Mouse (Mus musculus): Measurements from ENCODE around the gene Nell1. TPM values are rescaled to one million over a fixed set of nuclear protein-coding genes. Genes with fewer than 3 reads are reported as not detected.

Nell1 gene
- total RNA-seq, 2 experiments from 2014 or later, result not detected

DNA sequence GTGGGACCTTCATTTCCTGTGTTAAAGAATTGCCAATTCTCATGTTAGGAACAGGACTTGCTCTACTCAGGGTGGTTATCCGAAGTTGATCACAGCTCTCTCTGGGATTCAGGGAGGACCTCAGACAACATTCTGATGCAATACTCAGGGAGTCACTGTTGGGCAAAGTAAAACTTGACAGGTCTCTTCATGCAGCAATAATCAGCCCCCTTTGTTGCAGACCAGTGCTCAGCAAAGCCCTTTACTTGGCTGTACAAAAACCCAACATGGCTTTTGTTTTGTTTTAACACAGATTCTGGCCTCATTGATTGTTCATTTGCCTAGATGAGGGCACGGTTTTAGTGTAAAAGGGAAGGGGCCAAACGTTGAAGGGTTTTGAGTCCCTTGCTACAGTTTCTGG, 750.5 kb downstream of the Nell1 start:
- no peak for ATAC-seq (replicated peaks; ENCODE audit: low FRiP score, low TSS enrichment, poor library complexity, severe bottlenecking)

GRCm38 (mm10) chr7:50730951-50731350, 756.3 kb downstream of the Nell1 start:
- ATAC-seq (replicated peaks; ENCODE audit: low FRiP score, low TSS enrichment, poor library complexity, severe bottlenecking), result no peak

DNA sequence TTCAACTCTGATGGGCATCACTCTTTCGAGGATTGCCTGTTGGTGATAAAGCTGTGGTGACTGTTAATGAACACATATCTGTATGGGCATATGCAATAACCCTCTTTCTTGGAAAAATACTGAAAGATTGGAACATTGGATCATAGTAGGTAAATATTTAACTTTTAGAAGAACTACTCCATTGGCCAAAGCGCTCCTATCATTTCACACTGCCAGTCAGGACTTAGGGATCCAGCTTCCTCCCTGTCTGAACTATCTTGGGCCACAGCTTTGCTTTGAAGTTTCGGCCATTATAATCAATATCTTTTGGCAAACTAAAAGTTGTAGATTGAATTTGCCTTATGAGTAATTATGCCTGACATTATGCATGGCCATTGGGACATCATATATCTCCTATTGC, 780.9 kb downstream of the Nell1 start:
- no peak for ATAC-seq (replicated peaks; ENCODE audit: low FRiP score, low TSS enrichment, poor library complexity, severe bottlenecking)

DNA sequence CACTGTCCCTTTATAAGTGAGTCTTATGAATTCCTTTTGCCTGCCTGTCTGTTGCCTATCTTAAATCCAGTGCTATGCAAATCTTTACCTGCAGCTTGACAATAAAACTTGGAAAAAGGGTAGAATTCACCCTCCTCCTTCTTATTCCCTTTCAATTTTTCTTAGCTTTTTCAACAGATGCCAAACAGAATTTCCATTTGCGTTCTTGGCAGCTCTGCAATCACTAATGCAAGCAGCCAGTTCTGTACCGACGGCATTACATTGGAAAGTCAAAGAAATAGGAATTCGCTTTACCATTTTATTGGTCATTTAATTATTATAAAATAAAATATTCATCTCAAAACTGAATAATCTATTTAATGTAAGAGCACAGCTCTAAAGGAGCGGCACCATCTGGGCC, 781.7 kb downstream of the Nell1 start:
- ATAC-seq (replicated peaks; ENCODE audit: low FRiP score, low TSS enrichment, poor library complexity, severe bottlenecking), result no peak

DNA sequence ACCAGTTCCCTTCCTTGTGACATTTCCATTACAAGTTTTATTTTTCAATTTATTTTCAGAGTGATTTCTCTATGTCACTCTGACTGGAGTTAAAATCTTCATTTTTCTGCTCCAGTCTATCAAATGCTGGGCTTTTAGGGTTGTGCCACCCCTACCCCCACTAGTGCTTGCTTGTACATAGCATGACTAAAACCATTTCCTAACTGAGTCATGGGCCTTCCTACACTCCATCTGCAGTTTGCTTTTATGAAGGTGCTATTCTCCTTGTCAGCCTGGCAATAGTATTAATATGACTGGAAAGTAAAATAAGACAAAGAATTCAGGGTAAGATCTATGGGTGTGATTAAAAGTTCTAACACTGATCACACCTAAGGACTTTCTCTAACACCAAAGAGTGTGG, 798.9 kb downstream of the Nell1 start:
- no peak for ATAC-seq (replicated peaks; ENCODE audit: low FRiP score, low TSS enrichment, poor library complexity, severe bottlenecking)

GRCm38 (mm10) chr7:50781105-50781504, 806.4 kb downstream of the Nell1 start:
- no peak for ATAC-seq (replicated peaks; ENCODE audit: low FRiP score, low TSS enrichment, poor library complexity, severe bottlenecking)

- no peak for ATAC-seq (replicated peaks; ENCODE audit: low FRiP score, low TSS enrichment, poor library complexity, severe bottlenecking)
Measured at GRCm38 (mm10) chr7:50783652-50784051, 809.0 kb downstream of the Nell1 start.

- no peak for ATAC-seq (replicated peaks; ENCODE audit: low FRiP score, low TSS enrichment, poor library complexity, severe bottlenecking)
Measured at GRCm38 (mm10) chr7:50826180-50826579, 851.5 kb downstream of the Nell1 start.

GRCm38 (mm10) chr7:50832799-50833198, 858.1 kb downstream of the Nell1 start:
- ATAC-seq (replicated peaks; ENCODE audit: low FRiP score, low TSS enrichment, poor library complexity, severe bottlenecking), result no peak

- no peak for ATAC-seq (replicated peaks; ENCODE audit: low FRiP score, low TSS enrichment, poor library complexity, severe bottlenecking)
Measured at GRCm38 (mm10) chr7:50842646-50843045, 868.0 kb downstream of the Nell1 start.

GRCm38 (mm10) chr7:50847921-50848320, 873.3 kb downstream of the Nell1 start:
- ATAC-seq (replicated peaks; ENCODE audit: low FRiP score, low TSS enrichment, poor library complexity, severe bottlenecking), result no peak

DNA sequence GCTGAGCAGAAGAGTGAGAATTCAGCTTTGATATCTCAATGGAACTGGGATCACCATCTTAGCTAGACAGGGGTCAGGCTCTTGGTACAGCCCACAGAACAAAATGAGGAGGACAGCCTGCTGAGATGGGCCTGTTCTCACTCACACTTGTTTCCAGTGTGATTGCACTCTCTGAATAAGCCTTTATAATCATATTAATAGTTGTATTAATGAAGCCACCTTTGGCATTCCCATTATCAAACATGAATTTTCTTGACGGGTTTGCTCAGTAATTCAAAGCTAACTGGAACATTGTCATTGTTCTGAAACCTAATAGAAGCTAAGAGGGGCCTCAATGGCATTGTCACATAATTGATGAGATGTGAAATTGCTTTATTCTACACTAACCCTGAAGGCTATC, 875.6 kb downstream of the Nell1 start:
- no peak for ATAC-seq (replicated peaks; ENCODE audit: low FRiP score, low TSS enrichment, poor library complexity, severe bottlenecking)

DNA sequence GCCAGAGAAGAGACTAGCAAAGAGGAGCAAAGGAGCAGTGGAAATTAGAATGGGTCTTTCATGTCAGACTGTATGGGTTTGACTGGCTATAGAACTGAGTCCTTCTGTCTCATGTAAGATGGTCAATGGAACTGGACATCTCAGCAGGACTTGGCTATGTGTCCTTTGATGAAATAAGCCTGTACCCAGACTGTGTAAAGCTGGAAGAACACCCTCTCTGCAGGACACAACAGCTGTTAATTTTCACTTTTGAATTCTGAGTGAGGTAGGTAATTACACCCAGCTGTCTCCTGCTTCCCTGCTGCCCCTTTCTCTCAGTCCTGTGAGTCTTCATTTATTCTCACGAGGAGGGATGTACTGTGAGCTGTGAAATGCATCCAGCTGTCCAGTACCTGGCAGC, 895.5 kb downstream of the Nell1 start:
- no peak for ATAC-seq (replicated peaks; ENCODE audit: low FRiP score, low TSS enrichment, poor library complexity, severe bottlenecking)

GRCm38 (mm10) chr7:50887625-50888024, 913.0 kb downstream of the Nell1 start:
- no peak for ATAC-seq (replicated peaks; ENCODE audit: low FRiP score, low TSS enrichment, poor library complexity, severe bottlenecking)

DNA sequence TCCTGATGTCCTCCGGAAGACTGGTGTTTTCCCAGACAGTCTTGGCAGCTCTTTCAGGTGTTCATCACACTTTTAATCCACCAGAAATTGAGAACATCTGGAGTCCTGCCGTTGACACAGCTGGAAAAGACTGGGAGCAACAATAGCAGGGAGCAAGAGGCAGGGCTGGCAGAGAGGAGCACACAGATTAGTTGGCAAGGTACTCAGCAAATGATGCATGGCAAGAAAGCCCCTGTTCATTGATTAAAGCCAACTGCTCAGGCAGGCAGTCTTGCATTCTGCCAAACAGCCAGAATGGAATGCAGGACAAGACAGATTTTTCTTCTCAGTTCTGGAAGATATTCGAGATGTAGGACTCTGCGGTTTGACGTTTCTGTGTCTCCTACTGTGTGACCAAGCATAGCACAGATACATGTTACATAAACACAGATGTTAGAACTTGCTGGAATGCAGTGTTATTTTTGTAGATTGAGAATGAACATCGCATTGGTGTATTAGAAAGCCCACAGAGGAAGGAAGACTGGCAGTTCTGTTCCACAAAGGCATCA, 925.0 kb downstream of the Nell1 start:
- no peak for ATAC-seq (replicated peaks; ENCODE audit: low FRiP score, low TSS enrichment, poor library complexity, severe bottlenecking)

Other genes with a start within 250 kb of the Nell1 start
- 30.6 and 40.4 TPM in 2 replicates for gene Htatip2, start 215.7 kb upstream of the Nell1 start, total RNA-seq (2014; fragmentation: Nextera tagmentation)
- gene Htatip2, start 215.7 kb upstream of the Nell1 start, total RNA-seq (2017), result 15.4 and 19.0 TPM in 2 replicates
- gene Prmt3, start 196.5 kb upstream of the Nell1 start, total RNA-seq (2014; fragmentation: Nextera tagmentation), result 72.9 and 103 TPM in 2 replicates
- 71.6 and 84.2 TPM in 2 replicates for gene Prmt3, start 196.5 kb upstream of the Nell1 start, total RNA-seq (2017)
- gene Slc6a5, start 64.7 kb upstream of the Nell1 start, total RNA-seq (2014; fragmentation: Nextera tagmentation), result not detected in 2 replicates
- gene Slc6a5, start 64.7 kb upstream of the Nell1 start, total RNA-seq (2017), result not detected in 2 replicates